Comparison of ENCODE assay signal across 8 mouse cellular contexts in the genomic region with DNA sequence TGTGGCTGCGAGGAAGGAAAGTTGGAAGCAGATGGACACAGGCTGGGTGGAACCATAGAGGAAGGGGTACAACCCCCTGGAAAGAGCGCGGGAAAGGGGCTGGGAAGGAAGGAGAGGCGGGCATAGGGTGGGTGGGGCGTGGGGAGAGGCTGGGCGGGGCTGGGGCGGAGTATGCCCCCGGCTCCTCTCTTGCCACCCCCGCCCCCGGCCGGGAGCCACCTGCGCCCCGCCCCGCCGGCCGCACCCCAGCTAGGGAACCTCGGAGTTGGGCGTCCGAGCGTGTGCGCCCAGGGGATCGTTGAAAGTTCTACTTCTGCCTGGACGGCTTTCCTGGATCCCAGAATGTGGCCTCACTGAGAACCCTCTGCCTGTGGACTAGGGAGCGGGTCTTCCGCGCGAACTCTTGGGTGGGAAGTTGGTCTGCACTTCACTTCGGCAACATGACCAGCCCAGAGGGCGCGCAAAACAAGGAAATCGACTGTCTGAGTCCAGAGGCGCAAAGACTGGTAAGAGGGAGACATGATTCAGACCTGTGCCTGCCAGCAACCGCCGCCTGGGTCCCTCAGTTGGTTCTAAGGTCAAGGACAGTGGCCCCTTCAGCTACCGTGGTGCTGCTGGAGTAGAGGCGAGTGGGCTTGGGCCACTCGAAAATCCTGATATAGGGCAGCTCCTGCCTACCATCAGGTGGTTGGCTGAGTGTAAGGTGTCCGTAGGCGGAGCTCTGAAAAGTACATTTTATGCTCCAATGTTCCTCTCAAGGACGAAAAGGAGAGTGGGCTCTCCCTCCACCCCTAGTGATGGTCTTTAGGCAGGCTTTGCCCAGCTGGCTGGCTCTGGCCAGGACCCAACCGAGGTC. TPM values are rescaled to one million over a fixed set of nuclear protein-coding genes. Genes with fewer than 3 reads are reported as not detected.
DNase-seq lines count a peak whose midpoint lies in the region; ATAC-seq and TF ChIP-seq lines count a peak whose summit lies in the region.

No protein-coding gene starts in this region.

- H3K27ac ChIP-seq in left cerebral cortex, adult 2 months = peak overlapping the region; percentile 66
- H3K27ac ChIP-seq in forebrain, embryonic 10.5 days = peak overlapping the region; percentile 84
- H3K27ac ChIP-seq in limb, embryonic 11.5 days (replicated peaks; ENCODE audit: low read depth, low read length) = no peak overlapping the region
- no peak overlapping the region for H3K27ac ChIP-seq in midbrain, embryonic 12.5 days (replicated peaks)

- ATAC-seq in limb, embryonic 11.5 days (ENCODE audit: insufficient number of reproducible peaks, low FRiP score, low TSS enrichment, low read depth) = peak; percentile 75
- no peak; the same call in none of the 2 replicates for ATAC-seq in midbrain, embryonic 12.5 days (ENCODE audit: low FRiP score, low read depth)

- TF ChIP-seq CTCF in left cerebral cortex, adult 2 months (IDR thresholded peaks at IDR 0.05) = no peak

- H3K9me3 ChIP-seq in forebrain, embryonic 10.5 days = no peaks in the 10 kb centered on the region
- no peaks in the 10 kb centered on the region for H3K9me3 ChIP-seq in limb, embryonic 11.5 days (ENCODE audit: control insufficient read depth, low read length)
- H3K9me3 ChIP-seq in midbrain, embryonic 12.5 days = no peaks in the 10 kb centered on the region

- H3K27me3 ChIP-seq in forebrain, embryonic 10.5 days (ENCODE audit: poor library complexity, severe bottlenecking) = peaks cover 28% of the 10 kb centered on the region
- no peaks in the 10 kb centered on the region for H3K27me3 ChIP-seq in limb, embryonic 11.5 days (ENCODE audit: control insufficient read depth, insufficient read depth, low read length)
- H3K27me3 ChIP-seq in midbrain, embryonic 12.5 days = peaks cover 44% of the 10 kb centered on the region

- H3K4me2 ChIP-seq in limb, embryonic 11.5 days (ENCODE audit: low read depth, severe bottlenecking) = peak overlapping the region; percentile 96
- H3K4me2 ChIP-seq in midbrain, embryonic 12.5 days (replicated peaks) = peak overlapping the region; percentile 98

- intact Hi-C loops in left cerebral cortex, adult 2 months (cut with DNase I) = no loop called here
- intact Hi-C loops in heart, postnatal 36 days (cut with DNase I) = loop anchor here (2.0 to 5.0 kb wide), 3 partner anchors 36 to 55 kb away; a partner anchor contains a TSS
- intact Hi-C loops in left cerebral cortex, postnatal 36 days (cut with DNase I) = no loop called here

- peaks cover 60% of the 10 kb centered on the region for H3K4me1 ChIP-seq in forebrain, embryonic 10.5 days
- peaks cover 26% of the 10 kb centered on the region for H3K4me1 ChIP-seq in limb, embryonic 11.5 days (ENCODE audit: control insufficient read depth, insufficient read depth, low read length)
- H3K4me1 ChIP-seq in midbrain, embryonic 12.5 days = peaks cover 22% of the 10 kb centered on the region

- peak overlapping the region; percentile 58 for H3K4me3 ChIP-seq in left cerebral cortex, adult 2 months
- peak overlapping the region; percentile 68 for H3K4me3 ChIP-seq in forebrain, embryonic 10.5 days
- peak overlapping the region; percentile 41 for H3K4me3 ChIP-seq in limb, embryonic 11.5 days (ENCODE audit: low read depth, low read length)
- H3K4me3 ChIP-seq in midbrain, embryonic 12.5 days = peak overlapping the region; percentile 51

- 2% methylated on average over 36 of the region's 41 CpGs for WGBS in forebrain, embryonic 10.5 days
- WGBS in limb, embryonic 11.5 days = 2% methylated on average over 40 of the region's 41 CpGs
- WGBS in midbrain, embryonic 12.5 days = 2% methylated on average over 33 of the region's 41 CpGs

- H3K9ac ChIP-seq in limb, embryonic 11.5 days (ENCODE audit: low read length) = peak overlapping the region; percentile 48
- H3K9ac ChIP-seq in midbrain, embryonic 12.5 days (replicated peaks) = peak overlapping the region; percentile 45; the same call in 1 of the 2 replicates

- H3K36me3 ChIP-seq in forebrain, embryonic 10.5 days (replicated peaks) = no peaks in the 10 kb centered on the region
- no peaks in the 10 kb centered on the region for H3K36me3 ChIP-seq in limb, embryonic 11.5 days (ENCODE audit: control insufficient read depth, insufficient read depth, low read length)
- H3K36me3 ChIP-seq in midbrain, embryonic 12.5 days = no peaks in the 10 kb centered on the region

- DNase-seq in left cerebral cortex, adult 2 months (ENCODE audit: extremely low spot score in 1 of 2, low spot score in 2 of 2) = no peak
- DNase-seq in left cerebral cortex, adult 11 months (ENCODE audit: low spot score) = no peak
- DNase-seq in forebrain, embryonic 10.5 days (ENCODE audit: extremely low spot score, low spot score) = peak; percentile 34
- DNase-seq in heart, postnatal 36 days = peak; percentile 74 to 78
- no peak for DNase-seq in limb, embryonic 11.5 days (ENCODE audit: low spot score)
- peak; percentile 75 for DNase-seq in testis, postnatal 10 days (ENCODE audit: low spot score)
- no peak for DNase-seq in left cerebral cortex, postnatal 36 days (ENCODE audit: low spot score in 2 of 2)

RNA-seq across cellular contexts. Expression of a gene that starts 54.9 kb away (rescaled TPM):
- 10 to 100 TPM; 71.4 to 75.1 TPM for total RNA-seq in left cerebral cortex, adult 2 months (2021)
- polyA plus RNA-seq in forebrain, embryonic 10.5 days (2016; fragmentation: Nextera tagmentation; extraction: Ambion mirVana) = 25.1 and 26.4 TPM in 2 replicates
- 10 to 100 TPM; 69.1 to 80.9 TPM for total RNA-seq in heart, postnatal 36 days (2021)
- polyA plus RNA-seq in limb, embryonic 11.5 days (2014; fragmentation: Nextera tagmentation; extraction: Ambion mirVana) = 26.0 and 26.2 TPM in 2 replicates
- 18.7 and 19.8 TPM in 2 replicates for polyA plus RNA-seq in midbrain, embryonic 12.5 days (2016; fragmentation: Nextera tagmentation; extraction: Ambion mirVana)
- 10 to 100 TPM; 56.6 to 78.7 TPM for total RNA-seq in left cerebral cortex, postnatal 36 days (2021)

Comparison
In these comparisons a context has a peak if more than half of its experiments do, and no peak if none do; other contexts are left out.
1. DNase-seq: peak in forebrain, embryonic 10.5 days (single experiment), heart, postnatal 36 days (2 of 2) and testis, postnatal 10 days (single experiment); none in left cerebral cortex, adult 2 months (0 of 2), left cerebral cortex, adult 11 months (single experiment), limb, embryonic 11.5 days (single experiment) and left cerebral cortex, postnatal 36 days (0 of 2).
2. H3K27ac ChIP-seq: peak in left cerebral cortex, adult 2 months (single experiment) and forebrain, embryonic 10.5 days (single experiment); none in limb, embryonic 11.5 days (single experiment) and midbrain, embryonic 12.5 days (single experiment).
3. Peak in every context shown above with its lines, with median percentiles within 50 percentile points of each other: H3K4me3 ChIP-seq.